Mouse (Mus musculus): ENCODE results near the gene Slc25a12.

Slc25a12 gene

DNA sequence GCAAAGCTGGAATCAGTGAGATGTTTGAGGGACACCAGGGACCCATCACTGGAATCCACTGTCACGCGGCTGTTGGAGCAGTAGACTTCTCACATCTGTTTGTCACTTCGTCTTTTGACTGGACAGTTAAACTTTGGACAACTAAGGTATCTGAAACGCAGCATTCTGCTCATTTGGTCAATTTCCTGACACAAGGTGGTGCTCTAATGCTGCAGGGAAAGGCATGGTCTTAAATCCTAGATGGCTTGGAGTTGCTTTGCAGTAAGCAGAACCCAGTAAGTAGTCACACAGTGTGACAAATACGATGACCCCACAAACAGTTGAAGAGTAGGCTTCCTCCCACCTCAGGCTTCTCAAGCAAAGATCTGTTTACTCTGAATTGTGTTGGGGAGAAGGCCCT lies 116.7 kb downstream of the Slc25a12 start:
- no peak for DNase-seq (ENCODE audit: low spot score in 2 of 2)

DNA sequence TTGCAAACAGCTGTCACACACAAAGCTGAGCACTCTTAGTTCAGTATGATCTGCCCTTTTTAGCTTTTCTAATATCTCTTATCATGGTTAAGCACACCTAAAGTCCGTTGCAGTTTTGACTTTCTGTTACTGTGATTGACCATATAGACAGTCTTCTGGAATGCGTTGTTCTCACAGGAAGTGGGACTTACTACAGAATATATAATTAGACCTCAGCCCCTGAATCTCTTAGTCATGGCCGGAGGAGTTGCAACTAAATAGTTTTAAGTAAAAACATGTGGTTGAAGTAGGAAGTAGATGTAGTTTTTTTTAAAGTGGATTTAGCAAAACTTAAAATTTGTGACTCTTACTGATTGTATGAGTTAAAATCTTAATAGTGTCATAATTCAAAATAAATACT lies 119.5 kb downstream of the Slc25a12 start:
- DNase-seq (ENCODE audit: low spot score in 2 of 2): no peak

DNA sequence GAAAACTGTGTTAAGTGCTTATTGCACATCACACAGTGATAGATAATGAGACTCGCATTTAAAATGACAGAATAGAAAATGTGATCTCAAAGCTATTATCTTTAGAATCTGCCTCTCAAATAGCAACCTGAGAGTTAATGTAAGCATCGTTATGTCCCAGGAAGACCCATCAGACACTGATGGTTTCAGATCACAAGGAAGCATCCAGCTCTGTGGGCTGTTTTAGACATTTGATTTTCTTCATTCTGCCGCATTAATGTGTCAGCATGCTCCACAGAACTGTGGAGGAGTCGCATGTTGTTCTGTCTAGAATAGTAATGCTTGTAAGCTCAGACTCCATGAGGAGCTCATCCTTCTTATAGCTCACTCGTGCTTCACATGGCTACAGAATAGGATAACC lies 121.5 kb downstream of the Slc25a12 start:
- DNase-seq (ENCODE audit: low spot score in 2 of 2): no peak

DNA sequence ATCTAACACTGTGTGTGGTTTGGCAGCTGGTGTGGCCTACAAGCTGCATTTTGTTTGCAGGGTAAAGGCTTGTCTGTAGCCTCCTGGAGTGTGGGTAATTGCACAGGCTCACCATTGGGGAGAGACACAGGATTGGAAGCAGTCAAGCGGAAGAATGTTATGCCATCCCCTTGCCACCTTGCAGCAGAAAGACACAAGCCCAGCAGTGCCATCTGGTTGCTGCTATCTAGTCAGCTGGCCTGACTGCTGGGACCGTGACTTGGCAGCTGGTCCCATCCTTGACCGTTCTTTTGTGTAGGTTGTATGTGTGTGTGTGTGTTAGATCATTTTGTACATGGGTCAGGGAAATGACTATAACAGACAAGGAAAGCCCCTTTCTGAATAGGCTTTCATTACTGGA lies 122.1 kb downstream of the Slc25a12 start:
- DNase-seq (ENCODE audit: low spot score in 2 of 2): no peak

DNA sequence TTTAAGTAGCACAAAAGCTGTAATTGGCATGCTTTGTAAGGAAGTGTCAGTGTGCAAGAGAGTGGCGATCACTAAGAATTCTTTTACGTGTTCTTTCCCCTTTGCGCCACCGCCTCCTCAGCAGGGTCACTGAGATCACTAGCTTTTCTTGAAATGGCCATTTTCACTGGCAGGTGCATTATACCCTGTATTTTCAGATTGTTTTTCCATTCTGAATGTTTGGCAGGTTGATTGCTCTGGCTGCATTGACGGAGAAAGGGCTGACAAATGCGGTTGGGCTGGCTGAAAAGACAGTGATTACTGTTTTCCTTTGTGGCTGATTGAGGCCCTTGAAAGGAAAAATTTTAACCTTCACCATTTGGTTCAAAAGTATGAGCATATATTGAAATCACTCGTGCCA lies 122.7 kb downstream of the Slc25a12 start:
- DNase-seq (ENCODE audit: low spot score in 2 of 2): no peak

DNA sequence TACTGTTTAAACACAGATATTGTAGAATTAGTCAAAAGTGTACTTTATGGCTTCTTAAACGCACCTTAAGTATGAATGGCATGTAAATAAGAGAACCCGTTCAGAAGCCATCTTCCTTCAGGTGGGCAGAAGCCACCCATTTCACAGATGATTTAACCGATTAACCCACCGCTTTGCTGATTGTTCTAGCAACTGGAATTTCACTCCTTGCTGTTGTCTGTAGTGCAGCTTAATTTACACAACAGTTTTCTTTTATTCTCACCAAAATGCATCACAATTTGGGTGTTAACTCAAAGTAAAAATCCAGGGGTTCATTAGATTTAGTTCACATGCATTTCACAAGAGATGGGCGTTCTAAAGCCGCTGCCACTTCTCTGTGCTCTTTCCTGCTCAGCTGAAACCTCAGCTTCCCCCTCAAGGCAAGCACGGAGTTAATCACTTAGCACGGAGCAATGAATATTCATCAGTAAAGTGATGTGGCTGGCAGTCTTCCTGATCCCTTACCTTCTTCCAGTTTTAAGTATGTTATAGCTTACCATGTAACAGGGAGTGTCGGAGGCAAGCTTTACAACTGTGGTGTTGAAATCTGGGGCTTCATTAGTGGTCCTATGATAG lies 124.4 kb downstream of the Slc25a12 start:
- no peak for DNase-seq (ENCODE audit: low spot score in 2 of 2)

DNA sequence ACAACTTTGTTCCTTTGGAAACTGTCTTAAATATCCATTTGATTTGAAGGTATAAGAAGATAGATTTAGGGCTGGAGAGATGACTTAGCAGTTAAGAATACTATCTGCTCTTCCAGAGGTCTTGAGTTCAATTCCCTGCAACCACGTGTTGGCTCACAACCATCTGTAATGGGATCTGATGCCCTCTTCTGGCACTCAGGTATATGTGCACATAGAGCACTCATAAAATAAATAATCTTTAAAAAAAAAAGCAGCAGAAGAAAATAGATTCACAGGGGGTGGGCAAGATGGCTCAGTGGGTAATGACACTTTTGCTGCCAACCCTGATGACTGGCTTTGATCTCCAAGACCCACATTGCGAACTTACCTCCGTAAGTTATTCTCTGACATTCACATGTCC lies 125.4 kb downstream of the Slc25a12 start:
- no peak for DNase-seq (ENCODE audit: low spot score in 2 of 2)

DNA sequence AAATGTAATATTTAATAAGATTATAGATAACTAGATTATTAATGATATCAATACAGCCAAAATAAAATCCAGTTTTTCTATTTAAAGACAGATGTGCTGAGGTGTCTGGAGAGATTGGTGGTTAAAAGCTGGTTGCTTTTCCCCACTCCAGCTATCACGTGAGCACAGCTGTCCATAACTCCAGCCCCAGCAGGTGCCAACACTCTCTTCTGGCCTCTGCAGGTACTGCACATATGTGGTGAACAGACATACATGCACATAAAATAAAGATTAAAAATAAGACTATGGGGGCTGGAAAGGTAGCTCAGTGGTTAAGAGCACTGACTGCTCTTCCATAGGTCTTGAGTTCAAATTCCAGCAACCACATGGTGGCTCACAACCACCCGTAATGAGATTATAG lies 126.0 kb downstream of the Slc25a12 start:
- no peak for DNase-seq (ENCODE audit: low spot score in 2 of 2)

DNA sequence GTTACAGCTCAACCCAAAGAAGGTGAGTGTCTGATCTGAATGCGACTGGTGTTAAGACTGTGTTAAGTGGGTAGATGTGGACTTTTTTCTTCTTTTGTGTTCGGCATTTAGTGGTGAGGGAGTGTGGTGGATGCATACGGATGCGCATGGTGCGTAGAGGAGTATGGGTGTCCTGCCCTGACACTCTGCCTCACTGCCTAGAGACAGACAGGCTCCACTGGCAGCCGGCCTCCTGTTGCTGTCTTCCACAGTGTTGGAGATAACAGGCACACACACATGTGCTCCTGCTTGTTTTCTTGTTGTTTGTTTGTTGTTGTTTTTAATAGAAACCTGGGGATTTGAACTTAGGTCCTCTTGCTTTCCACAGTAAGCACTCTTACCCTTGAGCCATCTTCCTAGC lies 131.5 kb downstream of the Slc25a12 start:
- DNase-seq (ENCODE audit: low spot score in 2 of 2): no peak

DNA sequence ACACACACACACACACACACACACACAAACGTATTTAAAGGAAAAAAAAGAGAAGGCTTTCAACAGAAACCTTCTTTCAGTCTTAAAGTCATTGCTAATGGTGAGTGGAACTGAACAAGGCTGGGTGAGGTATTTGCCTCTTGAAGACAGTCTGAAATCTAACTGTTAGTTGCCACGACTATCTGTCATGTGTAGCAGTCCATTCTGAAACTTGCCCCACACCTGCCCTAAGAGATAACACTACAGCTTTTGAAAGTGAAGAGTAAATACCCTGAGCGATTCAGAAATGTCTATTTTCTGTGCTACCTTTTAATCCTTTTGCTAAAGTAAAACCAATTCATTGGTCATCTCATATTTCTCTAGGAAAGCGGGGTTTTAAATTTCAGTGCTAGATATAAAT lies 132.1 kb downstream of the Slc25a12 start:
- no peak for DNase-seq (ENCODE audit: low spot score in 2 of 2)

DNA sequence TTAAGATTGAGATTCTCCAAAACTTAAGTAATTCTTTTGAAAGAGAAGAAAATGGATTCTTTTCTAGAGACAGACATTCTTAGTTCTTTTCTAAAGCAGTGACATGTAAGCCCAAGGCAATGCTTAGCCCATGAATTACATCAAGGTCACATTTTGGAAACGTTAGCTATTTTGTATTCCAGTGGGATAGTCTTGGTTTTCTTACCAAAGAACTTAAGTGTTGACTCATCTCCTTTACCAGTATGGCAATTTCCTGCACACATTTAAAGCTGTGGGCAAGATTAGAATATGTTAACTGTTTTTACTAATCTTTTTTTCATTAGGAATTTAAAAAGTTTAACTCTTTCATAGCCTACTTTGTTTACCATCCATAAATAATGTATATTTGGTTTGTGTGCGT lies 134.6 kb downstream of the Slc25a12 start:
- no peak for DNase-seq (ENCODE audit: low spot score in 2 of 2)

DNA sequence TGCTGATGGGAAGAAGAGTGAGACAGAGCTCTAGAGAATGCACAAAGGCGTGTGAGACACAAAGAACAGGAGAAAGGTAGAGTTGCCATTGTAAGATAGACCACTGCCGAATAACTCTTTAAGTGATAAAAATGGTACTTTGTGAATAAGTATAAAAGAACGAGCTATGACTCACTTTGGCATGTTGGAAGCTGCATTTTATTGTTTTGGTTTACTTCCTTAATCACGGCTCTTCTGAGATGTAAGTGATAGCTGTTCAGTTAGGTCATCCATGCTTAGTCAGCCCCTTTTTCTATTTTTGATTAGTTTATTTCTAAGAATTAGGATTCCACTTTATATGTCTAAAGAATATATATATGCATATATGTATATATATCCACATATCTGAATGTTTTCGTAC lies 135.6 kb downstream of the Slc25a12 start:
- no peak for DNase-seq (ENCODE audit: low spot score in 2 of 2)

DNA sequence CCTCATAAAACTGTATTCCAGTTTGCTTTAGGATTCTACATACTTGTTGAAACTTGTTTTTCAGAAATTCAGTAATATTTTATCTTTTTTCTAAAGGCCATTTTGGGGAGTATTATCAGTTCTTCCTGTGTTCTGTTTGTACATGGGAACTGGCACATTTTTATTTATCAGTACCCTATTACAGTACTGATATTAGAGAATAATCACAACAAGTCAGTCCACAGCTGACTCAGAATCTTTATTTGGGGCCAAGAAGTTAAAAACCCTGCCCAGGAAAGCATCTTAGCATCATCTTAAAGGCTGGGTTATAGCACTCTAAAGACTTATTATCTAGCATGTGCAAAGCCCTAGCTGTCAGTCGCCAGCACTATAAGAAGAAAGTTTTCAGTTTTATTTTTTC lies 137.9 kb downstream of the Slc25a12 start:
- DNase-seq (ENCODE audit: low spot score in 2 of 2): no peak

DNA sequence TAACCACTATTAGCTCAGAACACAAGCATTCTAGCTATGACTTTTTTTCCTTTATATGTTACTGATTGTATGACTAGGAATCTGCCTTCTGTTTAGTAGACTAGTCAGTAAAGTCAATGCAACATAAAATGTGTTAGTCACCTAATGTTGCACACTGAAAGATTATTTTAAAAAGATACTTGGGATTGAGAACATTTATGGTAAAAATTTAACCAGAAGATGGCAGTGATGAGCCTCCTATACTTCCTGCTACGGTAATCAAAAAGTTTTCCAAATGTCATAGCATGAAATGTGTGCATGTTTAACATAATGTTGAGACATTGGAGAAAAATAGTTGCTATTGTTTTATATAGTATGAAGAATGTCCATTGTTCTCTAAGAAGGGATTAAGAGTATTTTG lies 140.2 kb downstream of the Slc25a12 start:
- DNase-seq (ENCODE audit: low spot score in 2 of 2): no peak
